Mouse (Mus musculus) midbrain, embryonic 10.5 days (tissue): ENCODE measurements at regions not wholly inside any gene's neighbourhood (a gene's known extent, or its start where the extent isn't known, plus 50 kb on each side); places are given as distances from the start of the nearest gene placed in this dataset.

Experiments used
- DNase-seq: peaks from one replicate; pipeline ENCODE4 v3.0.0-alpha.2; 2017; ENCODE audit warnings: low spot score
- H3K27ac ChIP-seq: fragments of 300-500 bp; sonication (generic); replicated peaks from 2 replicates; pipeline ENCODE4 v1.5.1; 2016; ENCODE audit warnings: mild to moderate bottlenecking
- H3K27me3 ChIP-seq: fragments of 300-500 bp; sonication (generic); 2 replicates; pipeline ENCODE4 v1.6.1; 2016; ENCODE audit warnings: low read depth, mild to moderate bottlenecking; ENCODE audit not compliant: poor library complexity, severe bottlenecking
- H3K36me3 ChIP-seq: fragments of 300-500 bp; sonication (generic); 2 replicates; pipeline ENCODE4 v1.6.1; 2016; ENCODE audit warnings: mild to moderate bottlenecking, moderate library complexity
- H3K4me1 ChIP-seq: fragments of 300-500 bp; sonication (generic); 2 replicates; pipeline ENCODE4 v1.6.1; 2016
- H3K4me3 ChIP-seq: fragments of 300-500 bp; sonication (generic); 2 replicates; pipeline ENCODE4 v1.5.1; 2016; ENCODE audit warnings: mild to moderate bottlenecking, moderate library complexity
- H3K9me3 ChIP-seq: fragments of 300-500 bp; sonication (generic); replicated peaks from 2 replicates; pipeline ENCODE4 v1.6.1; 2016; ENCODE audit warnings: mild to moderate bottlenecking
- WGBS: fragments of 180-500 bp; shearing (Covaris S2); methylation state at CpG from one replicate; pipeline ENCODE4 v1.1.7; 2016; 5-methylcytosine and 5-hydroxymethylcytosine counted together

- H3K9me3 ChIP-seq: no peaks in the 10 kb centered on the region
- 0 out of 2 replicates have a peak, but pooled peaks cover 2% of the 10 kb centered on the region for H3K4me1 ChIP-seq
- H3K27me3 ChIP-seq: no peaks in the 10 kb centered on the region
- DNase-seq: no peak
- no peak overlapping the region for H3K27ac ChIP-seq
- H3K36me3 ChIP-seq: no peaks in the 10 kb centered on the region
- 81% methylated on average over 4 of the region's 4 CpGs for WGBS
- no peak overlapping the region for H3K4me3 ChIP-seq
Observed at GRCm38 (mm10) chr15:97515773-97516172, 189.9 kb downstream of the Rpap3 start.

GRCm38 (mm10) chr15:97507656-97508306 lies 197.8 kb downstream of the Rpap3 start:
- Histone ChIP-seq H3K27ac (no peak overlapping the region), H3K9me3 (peaks cover 7% of the 10 kb centered on the region; the same call in 1 of the 2 replicates), H3K4me1 (no peaks in the 10 kb centered on the region), H3K36me3 (no peaks in the 10 kb centered on the region), H3K27me3 (no peaks in the 10 kb centered on the region), H3K4me3 (no peak overlapping the region)
- no peak for DNase-seq
- WGBS: 93% methylated on average over 16 of the region's 16 CpGs

- WGBS: 95% methylated on average over 11 of the region's 11 CpGs
- H3K4me1 ChIP-seq: no peaks in the 10 kb centered on the region
- H3K27me3 ChIP-seq: no peaks in the 10 kb centered on the region
- H3K36me3 ChIP-seq: no peaks in the 10 kb centered on the region
- no peak for DNase-seq
- peaks cover 7% of the 10 kb centered on the region; the same call in 1 of the 2 replicates for H3K9me3 ChIP-seq
- H3K4me3 ChIP-seq: no peak overlapping the region
- H3K27ac ChIP-seq: no peak overlapping the region
Observed at GRCm38 (mm10) chr15:97507176-97507575, 198.4 kb downstream of the Rpap3 start.

GRCm38 (mm10) chr15:97505715-97506114 lies 199.9 kb downstream of the Rpap3 start:
- WGBS: 92% methylated on average over 11 of the region's 11 CpGs

GRCm38 (mm10) chr15:97504325-97504724 lies 201.3 kb downstream of the Rpap3 start:
- WGBS: 93% methylated on average over 1 of the region's 1 CpGs
- Histone ChIP-seq H3K9me3 (no peaks in the 10 kb centered on the region; the same call in 1 of the 2 replicates), H3K4me3 (no peak overlapping the region), H3K27me3 (no peaks in the 10 kb centered on the region), H3K27ac (no peak overlapping the region), H3K36me3 (no peaks in the 10 kb centered on the region), H3K4me1 (no peaks in the 10 kb centered on the region)
- DNase-seq: no peak

More at GRCm38 (mm10) chr15:97505715-97506114, 199.9 kb downstream of the Rpap3 start:
- Histone ChIP-seq H3K4me3 (no peak overlapping the region), H3K27ac (no peak overlapping the region), H3K27me3 (no peaks in the 10 kb centered on the region), H3K36me3 (no peaks in the 10 kb centered on the region), H3K4me1 (no peaks in the 10 kb centered on the region), H3K9me3 (peaks cover 7% of the 10 kb centered on the region; the same call in 1 of the 2 replicates)
- no peak for DNase-seq

GRCm38 (mm10) chr15:97502056-97502455 lies 203.6 kb downstream of the Rpap3 start:
- no peak overlapping the region for H3K4me3 ChIP-seq
- no peaks in the 10 kb centered on the region for H3K36me3 ChIP-seq
- H3K27me3 ChIP-seq: no peaks in the 10 kb centered on the region
- no peak overlapping the region for H3K27ac ChIP-seq
- no peaks in the 10 kb centered on the region for H3K4me1 ChIP-seq
- no peak for DNase-seq
- 91% methylated on average over 7 of the region's 7 CpGs for WGBS
- no peaks in the 10 kb centered on the region; the same call in 1 of the 2 replicates for H3K9me3 ChIP-seq

GRCm38 (mm10) chr15:97501420-97501819 lies 204.2 kb downstream of the Rpap3 start:
- Histone ChIP-seq H3K9me3 (no peaks in the 10 kb centered on the region; the same call in 1 of the 2 replicates), H3K27me3 (no peaks in the 10 kb centered on the region), H3K4me3 (no peak overlapping the region), H3K27ac (no peak overlapping the region), H3K4me1 (no peaks in the 10 kb centered on the region), H3K36me3 (no peaks in the 10 kb centered on the region)
- no peak for DNase-seq
- 90% methylated on average over 9 of the region's 9 CpGs for WGBS

GRCm38 (mm10) chr15:97499821-97500385 lies 205.7 kb downstream of the Rpap3 start:
- 77% methylated on average over 4 of the region's 4 CpGs for WGBS
- Histone ChIP-seq H3K9me3 (peaks cover 5% of the 10 kb centered on the region), H3K4me1 (no peaks in the 10 kb centered on the region), H3K27ac (no peak overlapping the region), H3K36me3 (no peaks in the 10 kb centered on the region), H3K4me3 (no peak overlapping the region), H3K27me3 (no peaks in the 10 kb centered on the region)
- no peak for DNase-seq

- no peaks in the 10 kb centered on the region for H3K4me1 ChIP-seq
- H3K27me3 ChIP-seq: no peaks in the 10 kb centered on the region
- no peak for DNase-seq
- H3K27ac ChIP-seq: no peak overlapping the region
- 86% methylated on average over 5 of the region's 5 CpGs for whole genome bisulfite sequencing
- H3K9me3 ChIP-seq: peaks cover 5% of the 10 kb centered on the region
- H3K4me3 ChIP-seq: no peak overlapping the region
- no peaks in the 10 kb centered on the region for H3K36me3 ChIP-seq
Observed at GRCm38 (mm10) chr15:97499240-97499639, 206.4 kb downstream of the Rpap3 start.

- Histone ChIP-seq H3K36me3 (no peaks in the 10 kb centered on the region), H3K27me3 (no peaks in the 10 kb centered on the region), H3K4me1 (no peaks in the 10 kb centered on the region), H3K4me3 (no peak overlapping the region), H3K9me3 (peaks cover 5% of the 10 kb centered on the region), H3K27ac (no peak overlapping the region)
- no peak for DNase-seq
- 85% methylated on average over 3 of the region's 3 CpGs for WGBS
Observed at GRCm38 (mm10) chr15:97498375-97498774, 207.2 kb downstream of the Rpap3 start.

- Histone ChIP-seq H3K4me3 (no peak overlapping the region), H3K27me3 (no peaks in the 10 kb centered on the region), H3K9me3 (peaks cover 11% of the 10 kb centered on the region), H3K4me1 (no peaks in the 10 kb centered on the region), H3K27ac (no peak overlapping the region), H3K36me3 (no peaks in the 10 kb centered on the region)
- DNase-seq: no peak
- WGBS: 88% methylated on average over 3 of the region's 3 CpGs
Observed at GRCm38 (mm10) chr15:97496026-97496425, 209.6 kb downstream of the Rpap3 start.

- H3K4me1 ChIP-seq: no peaks in the 10 kb centered on the region
- H3K27me3 ChIP-seq: no peaks in the 10 kb centered on the region
- WGBS: 83% methylated on average over 5 of the region's 5 CpGs
- peaks cover 11% of the 10 kb centered on the region for H3K9me3 ChIP-seq
- DNase-seq: no peak
- H3K4me3 ChIP-seq: no peak overlapping the region
- no peak overlapping the region for H3K27ac ChIP-seq
- no peaks in the 10 kb centered on the region for H3K36me3 ChIP-seq
Observed at GRCm38 (mm10) chr15:97493340-97493739, 212.3 kb downstream of the Rpap3 start.

- WGBS: 81% methylated on average over 7 of the region's 7 CpGs
- DNase-seq: no peak
- Histone ChIP-seq H3K9me3 (peaks cover 11% of the 10 kb centered on the region), H3K27ac (no peak overlapping the region), H3K4me3 (no peak overlapping the region), H3K27me3 (no peaks in the 10 kb centered on the region), H3K36me3 (no peaks in the 10 kb centered on the region), H3K4me1 (no peaks in the 10 kb centered on the region)
Observed at GRCm38 (mm10) chr15:97491796-97492195, 213.8 kb downstream of the Rpap3 start.
